Mouse (Mus musculus): ENCODE measurements around the gene Fbxw4. TPM values are rescaled to one million over a fixed set of nuclear protein-coding genes. Genes with fewer than 3 reads are reported as not detected.

Fbxw4 gene
- 10 to 100 TPM; 28.1 to 31.2 TPM for total RNA-seq (2021)
- polyA plus RNA-seq (2012; rRNA removed) = 61.5 and 73.0 TPM in 2 replicates
- long read RNA-seq, transcript Fbxw4-201 (9 exons, 2,068 nt) = major isoform, 12 of 19 reads
- long read RNA-seq, partial matches to known transcripts = 1 of 19 reads
- long read RNA-seq, other reads (novel, unspliced or antisense) = 5 of 19 reads

- peak; percentile 86 for DNase-seq
- Histone ChIP-seq H3K27me3 (ENCODE audit: control insufficient read depth, insufficient read depth, low read length) (no peaks in the 10 kb centered on the region), H3K4me1 (ENCODE audit: control insufficient read depth, insufficient read depth, low read length) (peaks cover 9% of the 10 kb centered on the region), H3K9ac (ENCODE audit: low read depth, low read length) (peak within 1 kb of the TSS; percentile 93), H3K36me3 (ENCODE audit: control insufficient read depth, insufficient read depth, low read length) (peaks cover 8% of the 10 kb centered on the region), H3K27ac (peak within 1 kb of the TSS; percentile 93), H3K4me3 (peak within 1 kb of the TSS; percentile 84), H3K79me2 (replicated peaks; ENCODE audit: control insufficient read depth, insufficient read depth, low read length) (peaks cover 3% of the 10 kb centered on the region; the same call in 1 of the 2 replicates)
- intact Hi-C loops (cut with DNase I) = loop anchor here (2.0 to 5.0 kb wide), 2 partner anchors 17 to 87 kb away; partner anchors contain the start of gene Npm3
- WGBS = under 1% methylated on average over 76 of the region's 94 CpGs
- TF ChIP-seq EP300 (IDR thresholded peaks at IDR 0.05; ENCODE audit: insufficient read depth, low read depth, low read length) = no peak
- peak; percentile 32; the same call in 1 of the 2 replicates for TF ChIP-seq POLR2A (IDR thresholded peaks at IDR 0.05; ENCODE audit: insufficient read depth, low read depth, low read length)
- no peak for TF ChIP-seq CTCF (IDR thresholded peaks at IDR 0.05)
These were observed at the start of gene Fbxw4 for GRCm38 (mm10) chr19:45659738-45660502. Gene Fbxw4, minus strand, starts transcription at chr19:45660312.

GRCm38 (mm10) chr19:45708704-45709103, 48.6 kb upstream of the Fbxw4 start:
- Histone ChIP-seq H3K79me2 (replicated peaks; ENCODE audit: control insufficient read depth, insufficient read depth, low read length) (no peaks in the 10 kb centered on the region), H3K36me3 (ENCODE audit: control insufficient read depth, insufficient read depth, low read length) (no peaks in the 10 kb centered on the region), H3K27me3 (ENCODE audit: control insufficient read depth, insufficient read depth, low read length) (no peaks in the 10 kb centered on the region), H3K27ac (no peak overlapping the region), H3K4me1 (ENCODE audit: control insufficient read depth, insufficient read depth, low read length) (no peaks in the 10 kb centered on the region), H3K9ac (ENCODE audit: low read depth, low read length) (no peak overlapping the region), H3K4me3 (no peak overlapping the region)
- WGBS = 71% methylated on average over 3 of the region's 3 CpGs
- TF ChIP-seq CTCF (IDR thresholded peaks at IDR 0.05) (no peak), POLR2A (IDR thresholded peaks at IDR 0.05; ENCODE audit: insufficient read depth, low read depth, low read length) (no peak), EP300 (IDR thresholded peaks at IDR 0.05; ENCODE audit: insufficient read depth, low read depth, low read length) (no peak)
- intact Hi-C loops (cut with DNase I) = no loop called here
- no peak for DNase-seq

GRCm38 (mm10) chr19:45696281-45696600, 36.1 kb upstream of the Fbxw4 start:
- H3K4me1 ChIP-seq (ENCODE audit: control insufficient read depth, insufficient read depth, low read length) = no peaks in the 10 kb centered on the region; the same call in 1 of the 2 replicates
- 12% methylated on average over 6 of the region's 6 CpGs for WGBS
- peak in 1 of 2 experiments; percentile 23 for DNase-seq
- intact Hi-C loops (cut with DNase I) = no loop called here
- TF ChIP-seq POLR2A (IDR thresholded peaks at IDR 0.05; ENCODE audit: insufficient read depth, low read depth, low read length) (no peak), CTCF (IDR thresholded peaks at IDR 0.05) (no peak), EP300 (IDR thresholded peaks at IDR 0.05; ENCODE audit: insufficient read depth, low read depth, low read length) (no peak)
- H3K79me2 ChIP-seq (replicated peaks; ENCODE audit: control insufficient read depth, insufficient read depth, low read length) = no peaks in the 10 kb centered on the region
- no peaks in the 10 kb centered on the region for H3K27me3 ChIP-seq (ENCODE audit: control insufficient read depth, insufficient read depth, low read length)
- H3K9ac ChIP-seq (ENCODE audit: low read depth, low read length) = 0 out of 2 replicates have a peak overlapping the region, but pooled peaks have one; percentile 1
- peak overlapping the region; percentile 51 for H3K27ac ChIP-seq
- H3K36me3 ChIP-seq (ENCODE audit: control insufficient read depth, insufficient read depth, low read length) = no peaks in the 10 kb centered on the region
- peak overlapping the region; percentile 22; the same call in 1 of the 2 replicates for H3K4me3 ChIP-seq

- 30% methylated on average over 25 of the region's 25 CpGs for WGBS
- H3K4me3 ChIP-seq = peak overlapping the region; percentile 22; the same call in 1 of the 2 replicates
- peak overlapping the region; percentile 1; the same call in 1 of the 2 replicates for H3K9ac ChIP-seq (ENCODE audit: low read depth, low read length)
- DNase-seq = peak; percentile 29 to 47
- TF ChIP-seq EP300 (IDR thresholded peaks at IDR 0.05; ENCODE audit: insufficient read depth, low read depth, low read length) (no peak), POLR2A (IDR thresholded peaks at IDR 0.05; ENCODE audit: insufficient read depth, low read depth, low read length) (no peak), CTCF (IDR thresholded peaks at IDR 0.05) (no peak)
- no peaks in the 10 kb centered on the region for H3K79me2 ChIP-seq (replicated peaks; ENCODE audit: control insufficient read depth, insufficient read depth, low read length)
- peak overlapping the region; percentile 51 for H3K27ac ChIP-seq
- H3K27me3 ChIP-seq (ENCODE audit: control insufficient read depth, insufficient read depth, low read length) = no peaks in the 10 kb centered on the region
- intact Hi-C loops (cut with DNase I) = no loop called here
- H3K36me3 ChIP-seq (ENCODE audit: control insufficient read depth, insufficient read depth, low read length) = no peaks in the 10 kb centered on the region
- no peaks in the 10 kb centered on the region; the same call in 1 of the 2 replicates for H3K4me1 ChIP-seq (ENCODE audit: control insufficient read depth, insufficient read depth, low read length)
These were observed 35.6 kb upstream of the Fbxw4 start for GRCm38 (mm10) chr19:45695496-45696280.

- no peak overlapping the region for H3K9ac ChIP-seq (ENCODE audit: low read depth, low read length)
- H3K4me1 ChIP-seq (ENCODE audit: control insufficient read depth, insufficient read depth, low read length) = no peaks in the 10 kb centered on the region; the same call in 1 of the 2 replicates
- intact Hi-C loops (cut with DNase I) = no loop called here
- no peak for DNase-seq
- no peaks in the 10 kb centered on the region for H3K36me3 ChIP-seq (ENCODE audit: control insufficient read depth, insufficient read depth, low read length)
- H3K27ac ChIP-seq = no peak overlapping the region
- H3K79me2 ChIP-seq (replicated peaks; ENCODE audit: control insufficient read depth, insufficient read depth, low read length) = no peaks in the 10 kb centered on the region
- no peak overlapping the region for H3K4me3 ChIP-seq
- TF ChIP-seq EP300 (IDR thresholded peaks at IDR 0.05; ENCODE audit: insufficient read depth, low read depth, low read length) (no peak), POLR2A (IDR thresholded peaks at IDR 0.05; ENCODE audit: insufficient read depth, low read depth, low read length) (no peak), CTCF (IDR thresholded peaks at IDR 0.05) (no peak)
- WGBS = 51% methylated on average over 3 of the region's 3 CpGs
- no peaks in the 10 kb centered on the region for H3K27me3 ChIP-seq (ENCODE audit: control insufficient read depth, insufficient read depth, low read length)
These were observed 33.9 kb upstream of the Fbxw4 start for GRCm38 (mm10) chr19:45694056-45694455.

Data from heart, adult 2 months (tissue).